Mouse (Mus musculus) lung, adult 2 months (tissue): ENCODE measurements at regions not wholly inside any gene's neighbourhood (a gene's known extent, or its start where the extent isn't known, plus 50 kb on each side); places are given as distances from the start of the nearest gene placed in this dataset.

Experiments
- CTCF ChIP-seq: fragments of 200-500 bp; IDR thresholded peaks from 2 replicates; pipeline ENCODE4 v1.5.1; 2011; ENCODE audit warnings: mild to moderate bottlenecking, low read length, control low read depth; ENCODE audit not compliant: insufficient read depth
- POLR2A ChIP-seq: fragments of 200-500 bp; IDR thresholded peaks from 2 replicates; pipeline ENCODE4 v1.6.1; 2011; ENCODE audit warnings: low read depth, mild to moderate bottlenecking, control low read depth, low read length, borderline replicate concordance; ENCODE audit errors: extremely low read depth

GRCm38 (mm10) chr3:101161421-101161940, 51.4 kb upstream of the Ptgfrn start:
- TF ChIP-seq CTCF: no peak
- TF ChIP-seq POLR2A: no peak
